Mouse (Mus musculus) liver, postnatal 0 days (tissue): ENCODE data around the gene Edc4.

Experiments
- CTCF ChIP-seq: sonication (generic); IDR thresholded peaks from 2 replicates; pipeline ENCODE4 v1.5.1; 2016; ENCODE audit warnings: antibody characterized with exemption, low read depth
- EP300 ChIP-seq: IDR thresholded peaks from 2 replicates; pipeline ENCODE4 v1.6.1; 2016; ENCODE audit warnings: antibody characterized with exemption, low read depth, mild to moderate bottlenecking

- TF ChIP-seq CTCF (no peak), EP300 (no peak)
Observed at GRCm38 (mm10) chr8:105839209-105839608, 41.5 kb upstream of the Edc4 start.
